ENCODE assay signal across 35 mouse cellular contexts in the genomic region with DNA sequence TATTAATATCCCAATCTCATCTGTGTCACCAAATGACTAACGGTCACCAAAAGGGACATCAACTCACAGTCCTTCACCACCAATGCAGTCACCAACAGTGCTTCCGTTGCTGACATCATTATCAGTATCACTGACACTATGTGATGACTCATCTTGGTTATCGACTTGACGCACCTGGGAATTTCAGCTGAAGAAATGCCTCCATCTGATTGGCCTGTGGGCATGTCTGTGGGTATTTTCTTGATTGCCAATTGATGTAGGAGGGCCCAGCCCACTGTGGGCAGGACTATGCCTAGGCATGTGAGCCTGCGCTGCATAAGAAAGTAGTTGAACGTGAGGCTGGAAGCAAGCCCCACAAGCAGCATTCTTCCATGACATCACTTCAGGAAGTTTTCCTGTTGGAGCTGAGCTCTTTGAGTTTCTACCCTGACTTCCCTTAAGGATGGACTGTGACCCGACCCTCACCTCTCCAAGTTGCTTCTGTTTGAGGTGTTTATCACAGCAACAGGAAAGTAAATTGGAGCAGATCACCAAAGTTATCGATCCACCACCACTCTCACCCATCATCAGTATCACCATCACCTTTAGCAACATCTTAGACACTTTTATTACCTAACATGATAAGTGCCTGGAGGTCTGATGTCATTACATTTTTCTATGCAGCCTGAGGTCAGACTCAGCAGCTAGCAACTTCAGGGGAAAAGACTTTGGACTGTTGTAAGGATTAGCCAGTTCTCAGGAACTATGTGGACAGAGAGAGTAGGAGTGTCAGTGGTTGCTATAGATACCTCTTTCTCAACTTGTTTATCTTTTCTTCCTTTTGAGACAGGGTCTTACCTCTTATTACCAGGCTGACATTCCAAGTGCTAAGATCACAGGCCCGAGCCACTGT. TPM values are rescaled to one million over a fixed set of nuclear protein-coding genes. Genes with fewer than 3 reads are reported as not detected.
A peak's percentile ranks its signal among the peaks of the same experiment; 100 is the strongest.
DNase-seq lines count a peak whose midpoint lies in the region; ATAC-seq and TF ChIP-seq lines count a peak whose summit lies in the region.
"Had no signal": no experiment of that assay in that cellular context is flagged by ENCODE, and none has a peak within 500 bp of the region (broad histone marks: within the 10 kb centered on the region; RNA-seq: fewer than 3 reads in every experiment).

No protein-coding gene starts in this region.

- no peak overlapping the region for H3K4me3 ChIP-seq in liver, embryonic 12.5 days
- no peak overlapping the region for H3K4me3 ChIP-seq in liver, embryonic 11.5 days (ENCODE audit: low read depth, low read length)
- no peak overlapping the region for H3K4me3 ChIP-seq in intestine, postnatal 0 days (ENCODE audit: low read depth, low read length)
- H3K4me3 ChIP-seq: heart, adult 2 months; hindbrain, embryonic 13.5 days; left cerebral cortex, adult 2 months; limb, embryonic 15.5 days; midbrain, embryonic 10.5 days; myocyte; neural tube, embryonic 13.5 days had no signal

- TF ChIP-seq CTCF in intestine, postnatal 0 days (IDR thresholded peaks at IDR 0.05; ENCODE audit: low read depth) = no peak

- H3K27me3 ChIP-seq in liver, embryonic 12.5 days (replicated peaks) = peaks cover 18% of the 10 kb centered on the region
- peaks cover 3% of the 10 kb centered on the region; the same call in 1 of the 2 replicates for H3K27me3 ChIP-seq in liver, embryonic 11.5 days (replicated peaks; ENCODE audit: control insufficient read depth, insufficient read depth, low read length)
- H3K27me3 ChIP-seq in intestine, postnatal 0 days (replicated peaks; ENCODE audit: control insufficient read depth, insufficient read depth, low read length) = no peaks in the 10 kb centered on the region
- H3K27me3 ChIP-seq: hindbrain, embryonic 13.5 days; limb, embryonic 15.5 days; neural tube, embryonic 13.5 days had no signal

- H3K4me2 ChIP-seq in liver, embryonic 12.5 days = no peak overlapping the region
- H3K4me2 ChIP-seq in liver, embryonic 11.5 days = no peak overlapping the region
- H3K4me2 ChIP-seq in intestine, postnatal 0 days (replicated peaks; ENCODE audit: low read depth) = no peak overlapping the region
- H3K4me2 ChIP-seq: hindbrain, embryonic 13.5 days; limb, embryonic 15.5 days; neural tube, embryonic 13.5 days had no signal

- no peaks in the 10 kb centered on the region for H3K36me3 ChIP-seq in liver, embryonic 12.5 days
- H3K36me3 ChIP-seq in liver, embryonic 11.5 days (ENCODE audit: control insufficient read depth, insufficient read depth, low read length) = no peaks in the 10 kb centered on the region
- H3K36me3 ChIP-seq in intestine, postnatal 0 days (ENCODE audit: control insufficient read depth, insufficient read depth) = no peaks in the 10 kb centered on the region
- H3K36me3 ChIP-seq: hindbrain, embryonic 13.5 days; limb, embryonic 15.5 days; midbrain, embryonic 10.5 days; neural tube, embryonic 13.5 days had no signal

- no peak for DNase-seq in liver, embryonic 11.5 days (ENCODE audit: low spot score)
- peak; percentile 40 for DNase-seq in c-Kit-positive CD71-positive TER-119-negative erythroid progenitor cells, embryonic 14.5 days (ENCODE audit: low read depth)
- peak; percentile 41 for DNase-seq in yolk sac, embryonic 10.5 days (ENCODE audit: low spot score)
- no peak for DNase-seq in adrenal gland, adult 2 months
- DNase-seq in thymus, postnatal 4 days = no peak
- no peak for DNase-seq in thymus, postnatal 25 days
- DNase-seq: B cell, adult 2 months; cerebellum, adult 9-10 months; gastrocnemius, postnatal 36 days; kidney, adult 18-20 months; layer of hippocampus, adult 9-11 months; left cerebral cortex, postnatal 4 days; lung, postnatal 4 days; retina, postnatal 1 day; right cerebral cortex, postnatal 25 days; spleen, adult 18-20 months had no signal

- no peak overlapping the region for H3K27ac ChIP-seq in liver, embryonic 12.5 days
- H3K27ac ChIP-seq in liver, embryonic 11.5 days (ENCODE audit: low read depth, low read length) = no peak overlapping the region
- no peak overlapping the region for H3K27ac ChIP-seq in intestine, postnatal 0 days (ENCODE audit: low read depth, low read length)
- H3K27ac ChIP-seq: heart, adult 2 months; hindbrain, embryonic 13.5 days; left cerebral cortex, adult 2 months; limb, embryonic 15.5 days; midbrain, embryonic 10.5 days; neural tube, embryonic 13.5 days had no signal

- H3K9me3 ChIP-seq in liver, embryonic 12.5 days (replicated peaks) = no peaks in the 10 kb centered on the region
- no peaks in the 10 kb centered on the region for H3K9me3 ChIP-seq in liver, embryonic 11.5 days (ENCODE audit: control insufficient read depth, low read length)
- H3K9me3 ChIP-seq in intestine, postnatal 0 days (ENCODE audit: control insufficient read depth) = no peaks in the 10 kb centered on the region
- H3K9me3 ChIP-seq: hindbrain, embryonic 13.5 days; limb, embryonic 15.5 days; midbrain, embryonic 10.5 days; neural tube, embryonic 13.5 days had no signal

- ATAC-seq in liver, embryonic 12.5 days = peak; percentile 63
- no peak for ATAC-seq in liver, embryonic 11.5 days (replicated peaks; ENCODE audit: low FRiP score)
- ATAC-seq in intestine, postnatal 0 days = peak; percentile 86
- ATAC-seq: forebrain, embryonic 14.5 days; midbrain, embryonic 16.5 days had no signal

- H3K4me1 ChIP-seq in liver, embryonic 12.5 days = peaks cover 6% of the 10 kb centered on the region; the same call in 1 of the 2 replicates
- H3K4me1 ChIP-seq in liver, embryonic 11.5 days (replicated peaks; ENCODE audit: control insufficient read depth, insufficient read depth, low read length) = no peaks in the 10 kb centered on the region; the same call in 1 of the 2 replicates
- H3K4me1 ChIP-seq in intestine, postnatal 0 days (replicated peaks; ENCODE audit: control insufficient read depth, insufficient read depth, low read length) = 0 out of 2 replicates have a peak, but pooled peaks cover 6% of the 10 kb centered on the region
- H3K4me1 ChIP-seq: limb, embryonic 15.5 days had no signal

- WGBS in liver, embryonic 12.5 days (ENCODE audit: insufficient replicate concordance) = 56% methylated on average over 9 of the region's 9 CpGs
- 65% methylated on average over 9 of the region's 9 CpGs for WGBS in liver, embryonic 11.5 days
- 40% methylated on average over 9 of the region's 9 CpGs for WGBS in intestine, postnatal 0 days

- H3K9ac ChIP-seq in liver, embryonic 12.5 days = no peak overlapping the region
- no peak overlapping the region for H3K9ac ChIP-seq in liver, embryonic 11.5 days (ENCODE audit: low read depth, low read length)
- H3K9ac ChIP-seq in intestine, postnatal 0 days (ENCODE audit: low read depth, low read length) = no peak overlapping the region
- H3K9ac ChIP-seq: hindbrain, embryonic 13.5 days; limb, embryonic 15.5 days; neural tube, embryonic 13.5 days had no signal

RNA-seq across cellular contexts. Expression of a gene that starts 39.4 kb away (rescaled TPM):
- 0.29 and 0.45 TPM in 2 replicates for polyA plus RNA-seq in liver, embryonic 12.5 days (2016; fragmentation: Nextera tagmentation; extraction: Ambion mirVana)
- 0.34 and 0.97 TPM in 2 replicates for polyA plus RNA-seq in liver, embryonic 11.5 days (2014; fragmentation: Nextera tagmentation; extraction: Ambion mirVana)
- 2.2 and 3.2 TPM in 2 replicates for polyA plus RNA-seq in intestine, postnatal 0 days (2015; fragmentation: Nextera tagmentation; extraction: Ambion mirVana)
- total RNA-seq in adrenal gland, adult 2 months (2021) = 10 to 100 TPM; 22.9 to 23.0 TPM
- 34.6 and 49.7 TPM in 2 replicates for polyA plus RNA-seq in adrenal gland, adult 2 months (2012; rRNA removed)
- polyA plus RNA-seq: Patski had no signal

RNA-seq across cellular contexts. Expression of a gene that starts 44.9 kb away (rescaled TPM):
- polyA plus RNA-seq in liver, embryonic 12.5 days (2016; fragmentation: Nextera tagmentation; extraction: Ambion mirVana) = 0.31 and 0.42 TPM in 2 replicates
- 0.53 and 0.78 TPM in 2 replicates for polyA plus RNA-seq in liver, embryonic 11.5 days (2014; fragmentation: Nextera tagmentation; extraction: Ambion mirVana)
- 1.4 and 1.9 TPM in 2 replicates for polyA plus RNA-seq in intestine, postnatal 0 days (2015; fragmentation: Nextera tagmentation; extraction: Ambion mirVana)
- 10 to 100 TPM; 21.6 to 25.3 TPM for total RNA-seq in adrenal gland, adult 2 months (2021)
- 71.2 and 81.0 TPM in 2 replicates for polyA plus RNA-seq in adrenal gland, adult 2 months (2012; rRNA removed)
- polyA plus RNA-seq: myocyte had no signal

RNA-seq across cellular contexts. Expression of a gene that starts 58.3 kb away (rescaled TPM):
- not detected in 2 replicates for polyA plus RNA-seq in liver, embryonic 12.5 days (2016; fragmentation: Nextera tagmentation; extraction: Ambion mirVana)
- not detected in 2 replicates for polyA plus RNA-seq in liver, embryonic 11.5 days (2014; fragmentation: Nextera tagmentation; extraction: Ambion mirVana)
- not detected in 2 replicates for polyA plus RNA-seq in intestine, postnatal 0 days (2015; fragmentation: Nextera tagmentation; extraction: Ambion mirVana)
- not detected for total RNA-seq in adrenal gland, adult 2 months (2021)
- polyA plus RNA-seq in adrenal gland, adult 2 months (2012; rRNA removed) = not detected in 2 replicates
- total RNA-seq: gastrocnemius, adult 18-20 months; gastrocnemius, postnatal 36 days; heart, adult 2 months; heart, postnatal 25 days; left cerebral cortex, adult 2 months; left cerebral cortex, postnatal 4 days had no signal
- polyA plus RNA-seq: embryonic facial prominence, embryonic 14.5 days; forebrain, embryonic 14.5 days; heart, adult 2 months; heart, embryonic 14.5 days; hindbrain, embryonic 13.5 days; kidney, embryonic 16.5 days; large intestine, adult 2 months; limb, embryonic 15.5 days; lung, embryonic 16.5 days; midbrain, embryonic 10.5 days; midbrain, embryonic 16.5 days; myocyte; neural tube, embryonic 13.5 days; Patski had no signal

Comparison
In these comparisons a context has a peak if more than half of its experiments do, and no peak if none do; other contexts are left out.
1. DNase-seq: peak in c-Kit-positive CD71-positive TER-119-negative erythroid progenitor cells, embryonic 14.5 days (single experiment) and yolk sac, embryonic 10.5 days (single experiment); none in liver, embryonic 11.5 days (single experiment), adrenal gland, adult 2 months (single experiment), thymus, postnatal 4 days (single experiment) and thymus, postnatal 25 days (single experiment).
2. RNA of a gene that starts 44.9 kb away (polyA plus RNA-seq): 71.2 to 81.0 TPM in adrenal gland, adult 2 months; 1.4 to 1.9 TPM in intestine, postnatal 0 days, 0.53 to 0.78 TPM in liver, embryonic 11.5 days and 0.31 to 0.42 TPM in liver, embryonic 12.5 days; every median in the first group is over 10 times any median in the second.